ENCODE assay signal across 8 mouse cellular contexts in genomic region chr4:26346443-26347106, GRCm38 (mm10). TPM values are rescaled to one million over a fixed set of nuclear protein-coding genes. Genes with fewer than 3 reads are reported as not detected.
A peak's percentile ranks its signal among the peaks of the same experiment; 100 is the strongest.
DNase-seq lines count a peak whose midpoint lies in the region; ATAC-seq and TF ChIP-seq lines count a peak whose summit lies in the region.

Gene Manea (minus strand): TSS chr4:26346891.

- peak within 1 kb of the TSS; percentile 86 for H3K4me3 ChIP-seq in E14TG2a.4 (replicated peaks; ENCODE audit: low read length)
- peak within 1 kb of the TSS; percentile 80 for H3K4me3 ChIP-seq in forebrain, embryonic 12.5 days (replicated peaks)
- peak within 1 kb of the TSS; percentile 93 for H3K4me3 ChIP-seq in heart, postnatal 0 days (ENCODE audit: low read depth, low read length)
- H3K4me3 ChIP-seq in liver, embryonic 16.5 days (ENCODE audit: low read depth, low read length) = peak within 1 kb of the TSS; percentile 90
- peak within 1 kb of the TSS; percentile 74 for H3K4me3 ChIP-seq in neural tube, embryonic 13.5 days
- peak within 1 kb of the TSS; percentile 99 for H3K4me3 ChIP-seq in testis, adult 2 months (ENCODE audit: control insufficient read depth, low read depth, low read length)

- no peaks in the 10 kb centered on the region for H3K36me3 ChIP-seq in E14TG2a.4 (ENCODE audit: insufficient read depth, low read length)
- no peaks in the 10 kb centered on the region for H3K36me3 ChIP-seq in forebrain, embryonic 12.5 days (replicated peaks)
- no peaks in the 10 kb centered on the region for H3K36me3 ChIP-seq in heart, postnatal 0 days (replicated peaks; ENCODE audit: control insufficient read depth, insufficient read depth, low read length)
- H3K36me3 ChIP-seq in liver, embryonic 16.5 days (ENCODE audit: control insufficient read depth, insufficient read depth) = no peaks in the 10 kb centered on the region
- no peaks in the 10 kb centered on the region for H3K36me3 ChIP-seq in neural tube, embryonic 13.5 days
- H3K36me3 ChIP-seq in testis, adult 2 months (ENCODE audit: control insufficient read depth, insufficient read depth, low read length) = no peaks in the 10 kb centered on the region

- ATAC-seq in forebrain, embryonic 12.5 days (ENCODE audit: low FRiP score) = peak; percentile 98
- peak; percentile 99 for ATAC-seq in heart, postnatal 0 days (ENCODE audit: insufficient read depth, low read depth)
- peak; percentile 97 for ATAC-seq in liver, embryonic 16.5 days (ENCODE audit: low read depth)
- ATAC-seq in neural tube, embryonic 13.5 days (ENCODE audit: low read depth) = peak; percentile 99

- H3K27me3 ChIP-seq in E14TG2a.4 (ENCODE audit: insufficient read depth, low read length) = no peaks in the 10 kb centered on the region
- no peaks in the 10 kb centered on the region for H3K27me3 ChIP-seq in forebrain, embryonic 12.5 days
- H3K27me3 ChIP-seq in heart, postnatal 0 days (ENCODE audit: control insufficient read depth, insufficient read depth, low read length) = no peaks in the 10 kb centered on the region
- H3K27me3 ChIP-seq in liver, embryonic 16.5 days (ENCODE audit: control insufficient read depth, insufficient read depth, low read depth, low read length) = no peaks in the 10 kb centered on the region
- no peaks in the 10 kb centered on the region for H3K27me3 ChIP-seq in neural tube, embryonic 13.5 days
- no peaks in the 10 kb centered on the region for H3K27me3 ChIP-seq in testis, adult 2 months (ENCODE audit: control insufficient read depth, insufficient read depth, low read length)

- H3K9me3 ChIP-seq in E14TG2a.4 (ENCODE audit: low read length) = no peaks in the 10 kb centered on the region
- H3K9me3 ChIP-seq in forebrain, embryonic 12.5 days = no peaks in the 10 kb centered on the region
- H3K9me3 ChIP-seq in heart, postnatal 0 days (replicated peaks; ENCODE audit: control insufficient read depth, low read length) = no peaks in the 10 kb centered on the region
- no peaks in the 10 kb centered on the region for H3K9me3 ChIP-seq in liver, embryonic 16.5 days (replicated peaks; ENCODE audit: control insufficient read depth, low read length)
- no peaks in the 10 kb centered on the region for H3K9me3 ChIP-seq in neural tube, embryonic 13.5 days

- DNase-seq in c-Kit-positive CD71-positive TER-119-positive erythroid progenitor cells, embryonic 14.5 days (ENCODE audit: low spot score) = peak; percentile 89
- peak; percentile 96 for DNase-seq in heart, postnatal 0 days (ENCODE audit: low spot score)
- peak; percentile 96 to 97 for DNase-seq in kidney, postnatal 4 days

- H3K4me1 ChIP-seq in E14TG2a.4 (replicated peaks; ENCODE audit: low read depth, low read length) = peaks cover 5% of the 10 kb centered on the region
- peaks cover 8% of the 10 kb centered on the region for H3K4me1 ChIP-seq in forebrain, embryonic 12.5 days
- H3K4me1 ChIP-seq in heart, postnatal 0 days (ENCODE audit: control insufficient read depth, insufficient read depth) = 0 out of 2 replicates have a peak, but pooled peaks cover 3% of the 10 kb centered on the region
- H3K4me1 ChIP-seq in liver, embryonic 16.5 days (ENCODE audit: control insufficient read depth, low read depth, low read length) = peaks cover 2% of the 10 kb centered on the region; the same call in 1 of the 2 replicates
- peaks cover 17% of the 10 kb centered on the region for H3K4me1 ChIP-seq in neural tube, embryonic 13.5 days (replicated peaks)
- H3K4me1 ChIP-seq in testis, adult 2 months (ENCODE audit: control insufficient read depth, insufficient read depth, low read length) = peaks cover 2% of the 10 kb centered on the region

- TF ChIP-seq EP300 in heart, postnatal 0 days (IDR thresholded peaks at IDR 0.05; ENCODE audit: low read depth) = no peak

- H3K9ac ChIP-seq in forebrain, embryonic 12.5 days = peak within 1 kb of the TSS; percentile 80
- peak within 1 kb of the TSS; percentile 93 for H3K9ac ChIP-seq in heart, postnatal 0 days (replicated peaks; ENCODE audit: low read depth, low read length)
- peak within 1 kb of the TSS; percentile 85 for H3K9ac ChIP-seq in liver, embryonic 16.5 days (ENCODE audit: low read depth, low read length)
- peak within 1 kb of the TSS; percentile 90 for H3K9ac ChIP-seq in neural tube, embryonic 13.5 days

- peak; percentile 69 for TF ChIP-seq POLR2A in testis, adult 2 months (IDR thresholded peaks at IDR 0.05; ENCODE audit: control insufficient read depth, low read depth, low read length)

- WGBS in forebrain, embryonic 12.5 days = under 1% methylated on average over 52 of the region's 52 CpGs
- under 1% methylated on average over 52 of the region's 52 CpGs for WGBS in heart, postnatal 0 days
- WGBS in liver, embryonic 16.5 days (ENCODE audit: insufficient replicate concordance) = under 1% methylated on average over 52 of the region's 52 CpGs
- WGBS in neural tube, embryonic 13.5 days = 0% methylated on average over 52 of the region's 52 CpGs

- TF ChIP-seq CTCF in E14TG2a.4 (conservative IDR thresholded peaks at IDR 0.05; ENCODE audit: low read length) = no peak
- TF ChIP-seq CTCF in heart, postnatal 0 days (IDR thresholded peaks at IDR 0.05; ENCODE audit: low read depth) = peak; percentile 18; the same call in 1 of the 2 replicates
- TF ChIP-seq CTCF in testis, adult 2 months (IDR thresholded peaks at IDR 0.05; ENCODE audit: control insufficient read depth, insufficient read depth, insufficient replicate concordance, low read depth, low read length) = no peak

- H3K4me2 ChIP-seq in forebrain, embryonic 12.5 days = peak within 1 kb of the TSS; percentile 59
- peak within 1 kb of the TSS; percentile 76 for H3K4me2 ChIP-seq in heart, postnatal 0 days (ENCODE audit: low read depth, low read length)
- peak within 1 kb of the TSS; percentile 52 for H3K4me2 ChIP-seq in liver, embryonic 16.5 days (ENCODE audit: low read depth, low read length)
- peak within 1 kb of the TSS; percentile 63 for H3K4me2 ChIP-seq in neural tube, embryonic 13.5 days

- peak within 1 kb of the TSS; percentile 86 for H3K27ac ChIP-seq in forebrain, embryonic 12.5 days
- H3K27ac ChIP-seq in heart, postnatal 0 days (ENCODE audit: low read depth) = peak within 1 kb of the TSS; percentile 96
- H3K27ac ChIP-seq in liver, embryonic 16.5 days (ENCODE audit: low read length) = peak within 1 kb of the TSS; percentile 87
- peak within 1 kb of the TSS; percentile 89 for H3K27ac ChIP-seq in neural tube, embryonic 13.5 days (replicated peaks)
- H3K27ac ChIP-seq in testis, adult 2 months (ENCODE audit: control insufficient read depth, insufficient read depth, low read depth, low read length) = peak within 1 kb of the TSS; percentile 92

RNA-seq across cellular contexts. Expression of gene Manea, which starts in this region (rescaled TPM):
- polyA plus RNA-seq in forebrain, embryonic 12.5 days (2016; fragmentation: Nextera tagmentation; extraction: Ambion mirVana) = 20.4 and 20.5 TPM in 2 replicates
- 13.7 and 27.7 TPM in 2 replicates for total RNA-seq in heart, postnatal 0 days (2014; rRNA removed; ENCODE audit: low replicate concordance)
- polyA plus RNA-seq in heart, postnatal 0 days (2015; fragmentation: Nextera tagmentation; extraction: Ambion mirVana) = 8.6 and 9.0 TPM in 2 replicates
- 3.8 and 4.4 TPM in 2 replicates for polyA plus RNA-seq in liver, embryonic 16.5 days (2015; fragmentation: Nextera tagmentation; extraction: Ambion mirVana)
- polyA plus RNA-seq in neural tube, embryonic 13.5 days (2015; fragmentation: Nextera tagmentation; extraction: Ambion mirVana) = 16.3 and 17.0 TPM in 2 replicates
- polyA plus RNA-seq in testis, adult 2 months (2012; rRNA removed) = 2.4 and 3.0 TPM in 2 replicates

Comparison
In these comparisons a context has a peak if more than half of its experiments do, and no peak if none do; other contexts are left out.
1. Peak in every context shown above with its lines: DNase-seq, ATAC-seq, H3K4me3 ChIP-seq and H3K27ac ChIP-seq.